Mouse (Mus musculus) spleen, postnatal 14 days (tissue): ENCODE data around the gene Gm128.

Experiments used
- DNase-seq, 2 experiments: peaks; one replicate each; pipeline ENCODE4 v3.0.0; 2021 to 2022; ENCODE audit warnings: low spot score in 2 of 2

The Gm128 gene

DNA sequence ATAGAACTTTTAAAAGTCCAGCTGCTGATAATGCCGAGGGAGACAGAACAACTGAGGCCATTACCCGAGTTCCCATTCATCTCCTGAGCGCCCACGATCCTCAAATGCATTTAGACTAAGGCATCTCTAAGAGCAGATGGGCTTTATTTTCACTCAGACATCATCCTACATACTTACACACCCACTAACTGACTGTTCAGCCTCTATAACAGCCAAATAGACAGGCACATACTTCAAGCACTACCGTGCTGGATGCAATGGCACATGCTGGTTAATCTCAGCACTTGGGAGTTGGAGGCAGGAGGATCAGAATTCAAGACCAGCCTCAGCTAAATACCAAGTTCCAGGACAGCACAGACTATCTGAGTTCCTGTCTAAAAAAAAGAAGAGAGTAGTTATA is 28.4 kb upstream of the Gm128 start:
- DNase-seq = no peak

DNA sequence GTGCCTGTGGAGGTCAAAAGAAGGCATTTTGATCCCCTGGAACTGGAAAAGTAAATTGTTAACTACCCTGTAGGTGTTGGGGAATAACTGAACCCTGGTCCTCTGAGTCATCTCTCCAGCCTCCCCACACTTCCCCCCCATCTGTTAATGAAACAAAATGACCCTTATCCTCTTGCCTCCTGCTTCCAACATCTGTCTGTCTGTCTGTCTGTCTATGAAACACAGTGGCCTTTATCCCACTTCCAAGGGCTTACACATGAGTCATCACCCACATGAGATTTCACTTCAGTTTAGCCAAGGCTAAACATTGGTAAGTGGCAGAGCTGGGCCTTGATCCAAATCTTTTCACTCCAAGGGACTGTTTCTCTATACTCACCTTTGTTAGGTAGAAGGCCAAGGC is 26.5 kb upstream of the Gm128 start:
- DNase-seq = no peak

DNA sequence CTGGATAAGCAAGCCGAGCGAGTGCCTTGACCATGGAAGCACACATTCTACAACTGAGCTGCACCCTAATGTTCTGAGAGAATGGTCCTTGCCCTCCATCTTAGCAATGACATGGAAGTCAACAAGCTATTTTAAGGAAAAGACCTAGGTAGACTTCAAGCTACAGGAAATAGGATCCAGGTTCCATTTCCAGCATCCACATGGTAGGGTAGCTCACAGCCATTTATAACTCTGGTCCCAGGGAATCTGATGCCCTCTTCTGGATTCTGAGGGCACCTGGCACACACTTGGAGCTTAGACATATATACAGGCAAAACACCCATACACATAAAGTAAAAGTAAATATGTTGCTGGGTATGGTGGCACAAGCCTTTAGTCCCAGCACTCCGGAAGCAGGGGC is 24.7 kb upstream of the Gm128 start:
- DNase-seq = no peak

DNA sequence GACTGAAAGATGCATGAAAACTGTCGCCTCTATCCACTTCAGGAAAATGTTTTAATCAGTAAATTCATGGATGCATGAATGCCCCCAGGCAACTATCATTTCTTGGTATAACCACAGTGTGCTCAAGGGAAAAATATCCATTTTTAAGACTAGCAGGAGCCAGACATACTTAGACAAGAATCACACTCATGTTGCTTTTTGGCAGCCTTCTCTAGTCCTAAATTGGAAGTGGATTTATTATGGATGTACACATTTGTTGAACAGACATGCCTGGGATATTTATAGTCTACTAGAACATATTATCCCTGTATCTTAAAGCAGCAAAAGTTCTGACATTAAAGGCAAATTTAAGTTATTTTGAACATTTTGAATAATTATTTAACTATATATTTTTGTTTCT is 23.3 kb upstream of the Gm128 start:
- DNase-seq = no peak

GRCm38 (mm10) chr3:95263089-95263739 is 21.8 kb upstream of the Gm128 start:
- DNase-seq = peak; percentile 54 to 77

DNA sequence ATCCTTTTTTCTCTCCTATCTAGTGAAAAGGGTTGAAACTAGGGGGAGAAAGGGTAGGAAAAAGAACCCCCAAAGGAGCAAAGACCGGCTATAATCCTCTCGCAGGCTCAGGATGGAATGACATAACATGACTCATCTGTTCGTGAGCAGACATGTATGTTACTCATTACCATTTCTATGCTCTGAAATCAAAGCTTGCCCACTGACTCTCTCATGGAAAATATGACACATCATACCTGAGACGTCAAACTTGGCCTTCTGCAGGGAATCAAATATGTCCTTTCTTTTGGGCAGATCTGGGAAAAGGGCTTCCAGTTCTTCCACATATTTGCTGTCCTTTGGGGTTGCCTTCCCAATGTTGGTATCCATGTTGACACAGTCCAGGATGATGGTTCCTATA is 20.6 kb upstream of the Gm128 start:
- no peak for DNase-seq

GRCm38 (mm10) chr3:95256931-95257330 is 15.5 kb upstream of the Gm128 start:
- no peak for DNase-seq

GRCm38 (mm10) chr3:95250783-95251424 is 9.5 kb upstream of the Gm128 start, which contains the start of gene Bnipl:
Bnipl (minus strand) TSS chr3:95251193.
- DNase-seq = no peak

DNA sequence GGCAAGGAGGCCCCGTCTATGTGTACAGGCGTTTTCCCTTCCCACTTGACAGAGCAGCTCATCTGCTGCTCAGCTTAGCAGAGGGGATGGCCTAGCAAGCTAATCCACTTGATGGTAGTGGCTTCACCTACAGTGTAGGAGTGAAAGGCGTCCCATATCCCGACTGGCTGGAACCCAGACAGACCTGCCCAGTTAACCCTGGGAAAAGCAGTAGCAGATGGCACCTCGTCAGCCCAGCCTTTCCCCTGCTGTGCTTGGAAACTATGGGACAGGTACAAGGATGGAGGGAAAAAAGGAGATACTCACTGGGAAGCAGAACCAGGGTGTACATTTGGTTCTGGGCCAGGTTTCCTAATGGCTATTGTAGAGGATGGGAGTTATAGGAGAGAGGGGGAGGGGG is 9.0 kb upstream of the Gm128 start:
- DNase-seq = no peak

DNA sequence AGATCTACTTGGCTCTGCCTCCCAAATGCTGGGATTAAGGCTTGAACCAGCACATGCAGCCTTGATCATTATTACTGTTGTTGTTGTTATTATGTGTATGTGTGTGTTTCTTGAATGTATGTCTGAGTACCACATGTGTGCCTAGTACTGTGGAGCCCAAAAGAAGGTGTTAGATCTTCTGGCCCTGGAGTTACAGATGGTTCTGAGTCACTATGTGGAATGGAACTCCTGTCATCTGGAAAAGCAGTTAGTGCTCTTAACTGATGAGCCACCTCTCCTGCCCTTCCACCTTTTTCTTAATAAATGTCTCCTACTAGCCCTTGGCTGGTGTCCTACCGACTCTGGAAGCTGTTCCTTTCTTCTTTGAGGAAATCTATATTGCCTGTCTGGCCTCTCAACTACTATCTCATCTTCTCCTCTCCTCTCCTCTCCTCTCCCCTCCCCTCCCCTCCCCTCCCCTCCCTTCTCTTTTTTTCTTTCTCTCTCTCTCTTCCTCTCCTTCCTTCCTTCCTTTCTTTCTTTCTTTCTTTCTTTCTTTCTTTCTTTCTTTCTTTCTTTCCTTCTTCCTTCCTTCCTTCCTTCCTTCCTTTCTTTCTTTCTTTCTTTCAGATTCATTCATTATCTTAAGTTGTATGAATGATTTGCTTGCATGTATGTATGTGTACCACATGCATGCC is 6.4 kb upstream of the Gm128 start:
- DNase-seq = no peak

DNA sequence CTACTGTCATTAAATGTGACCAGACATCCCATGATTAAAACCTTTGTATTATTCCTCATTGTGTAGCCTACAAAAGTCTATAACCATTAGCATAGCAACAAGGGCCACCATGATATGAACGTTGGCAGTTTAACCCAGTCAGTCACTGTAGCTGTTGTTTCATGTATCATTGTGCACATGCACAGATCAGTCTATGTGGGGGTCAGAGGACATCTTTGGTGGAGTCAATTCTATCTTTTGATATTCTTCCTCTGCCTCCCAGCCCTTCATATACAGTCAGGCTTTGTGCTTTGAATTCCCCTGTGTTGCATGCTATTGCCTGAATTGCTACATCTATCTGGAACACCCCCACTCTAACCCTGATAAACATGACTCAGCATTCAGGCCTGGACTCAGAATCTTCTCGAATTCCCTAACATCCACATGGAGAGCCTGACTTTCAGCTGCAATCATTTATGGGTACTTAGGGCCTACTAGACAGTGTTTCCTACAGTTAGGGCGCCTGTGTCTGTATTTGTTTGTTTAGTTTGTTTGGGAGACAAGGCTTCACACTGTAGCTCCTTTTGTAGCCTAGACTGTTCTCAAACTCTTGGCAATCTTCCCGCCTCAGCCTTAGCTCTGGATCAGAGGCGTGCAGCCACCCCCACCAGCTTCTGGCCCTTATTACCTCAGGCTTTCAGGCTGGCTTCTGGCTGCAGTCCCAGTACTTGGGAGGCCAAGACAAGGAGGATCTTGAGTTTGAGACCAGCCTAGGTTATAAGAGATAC is 5.2 kb upstream of the Gm128 start:
- no peak for DNase-seq

DNA sequence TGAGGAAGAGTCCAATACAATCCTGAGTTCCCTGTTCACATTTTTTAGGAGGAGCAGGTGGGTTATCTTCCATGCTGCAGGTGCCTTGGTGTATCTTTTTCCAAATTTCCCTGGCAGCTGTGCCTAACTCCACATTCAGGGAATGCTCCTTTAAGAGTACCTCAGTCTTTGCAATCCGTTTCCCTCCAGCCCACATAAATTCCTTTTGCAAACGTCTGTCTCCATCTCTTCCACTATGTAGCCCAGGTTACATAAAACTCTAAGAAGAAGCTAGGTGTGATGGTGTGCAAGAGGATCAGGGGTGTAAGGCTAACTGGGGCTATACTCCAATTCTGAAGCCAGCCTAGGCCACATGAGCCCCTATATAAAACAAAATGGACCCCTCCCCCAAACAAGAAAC is 1.7 kb upstream of the Gm128 start:
- DNase-seq = no peak

DNA sequence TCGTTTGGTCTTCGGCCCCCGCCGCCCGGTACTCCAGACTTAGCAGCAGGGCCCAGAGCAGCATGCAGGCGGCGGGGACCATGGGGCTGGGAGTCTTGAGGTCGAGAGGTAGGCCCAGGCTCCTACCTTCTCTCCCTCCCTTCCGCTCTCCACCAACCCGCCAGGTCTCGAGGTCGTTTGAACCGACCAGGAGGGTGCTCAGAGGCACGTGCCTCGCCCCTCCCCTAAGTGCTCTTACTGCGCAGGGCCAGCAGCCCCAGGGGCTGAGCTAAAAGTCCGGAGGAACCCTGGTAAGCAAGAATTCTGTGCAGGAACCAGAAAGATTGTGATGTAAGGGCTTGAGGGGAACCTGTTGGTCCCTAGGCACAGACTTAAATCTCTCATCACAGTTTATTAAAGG is 498 bp downstream of the Gm128 start:
- no peak for DNase-seq

- DNase-seq = no peak
These were observed 1.4 kb downstream of the Gm128 start for GRCm38 (mm10) chr3:95239971-95240370.

DNA sequence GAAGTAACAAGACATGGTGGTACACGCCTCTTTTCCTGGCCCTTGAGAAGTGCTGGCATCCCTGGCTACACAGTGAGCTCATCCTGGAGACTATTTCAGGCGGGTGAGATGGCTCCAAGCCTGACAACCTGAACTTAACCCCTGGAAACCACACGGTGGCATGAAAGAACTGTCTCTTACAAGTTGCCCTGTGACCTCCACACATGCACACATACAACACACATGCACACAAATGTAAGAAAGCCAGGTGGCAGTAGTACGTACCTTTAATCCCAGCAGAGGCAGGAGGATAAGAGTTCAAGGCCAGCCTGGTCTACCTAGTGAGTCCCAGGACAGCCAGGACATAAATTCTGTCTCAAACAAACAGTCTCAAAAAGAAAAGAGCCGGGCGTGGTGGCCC is 2.4 kb downstream of the Gm128 start:
- no peak for DNase-seq

- DNase-seq = no peak
These were observed 3.8 kb downstream of the Gm128 start for GRCm38 (mm10) chr3:95237541-95238099.

DNA sequence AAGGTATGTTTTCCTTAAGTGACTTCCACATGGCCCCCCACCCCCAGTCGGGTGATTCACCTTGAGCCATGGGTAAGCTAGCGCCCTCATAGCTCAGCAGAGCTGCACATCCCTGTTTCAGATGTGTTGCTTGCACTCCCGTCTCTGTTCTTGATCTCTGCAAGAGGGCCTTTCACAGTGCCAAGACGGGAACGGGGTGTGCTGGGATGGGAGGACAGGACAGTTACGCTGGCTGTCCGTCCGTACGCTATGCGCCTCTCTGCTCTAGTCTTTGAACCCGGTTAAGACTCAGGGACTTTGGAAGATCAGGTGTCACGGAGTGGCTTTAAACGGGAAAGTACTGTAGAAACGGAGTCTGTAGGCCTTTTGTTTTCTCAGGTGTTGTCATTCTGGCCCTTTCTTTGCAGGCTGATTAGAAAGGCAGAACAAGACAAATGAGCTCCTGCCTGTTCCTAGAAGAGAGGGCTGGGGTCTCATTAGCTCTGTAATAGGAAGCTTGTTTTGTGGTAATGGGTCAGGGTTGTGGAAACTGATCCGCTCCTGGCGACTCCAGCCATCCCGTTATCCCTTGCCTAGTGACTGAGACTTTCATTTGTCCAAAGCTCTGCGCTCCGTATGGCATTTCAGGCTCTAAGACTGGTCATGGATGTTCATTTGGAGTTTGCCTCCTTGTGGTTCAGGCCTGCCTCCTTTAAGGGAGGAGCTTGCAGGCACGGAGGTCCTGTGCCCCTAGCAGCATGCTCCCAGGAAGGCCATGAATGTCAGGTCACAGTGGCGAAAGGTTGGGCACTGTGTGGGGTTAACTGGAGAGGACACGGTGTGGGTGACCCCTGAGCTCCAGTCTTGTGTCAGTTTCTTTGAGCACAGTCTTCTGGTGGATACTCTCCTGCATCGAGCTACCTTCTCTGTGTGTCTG is 5.8 kb downstream of the Gm128 start:
- DNase-seq = no peak

DNA sequence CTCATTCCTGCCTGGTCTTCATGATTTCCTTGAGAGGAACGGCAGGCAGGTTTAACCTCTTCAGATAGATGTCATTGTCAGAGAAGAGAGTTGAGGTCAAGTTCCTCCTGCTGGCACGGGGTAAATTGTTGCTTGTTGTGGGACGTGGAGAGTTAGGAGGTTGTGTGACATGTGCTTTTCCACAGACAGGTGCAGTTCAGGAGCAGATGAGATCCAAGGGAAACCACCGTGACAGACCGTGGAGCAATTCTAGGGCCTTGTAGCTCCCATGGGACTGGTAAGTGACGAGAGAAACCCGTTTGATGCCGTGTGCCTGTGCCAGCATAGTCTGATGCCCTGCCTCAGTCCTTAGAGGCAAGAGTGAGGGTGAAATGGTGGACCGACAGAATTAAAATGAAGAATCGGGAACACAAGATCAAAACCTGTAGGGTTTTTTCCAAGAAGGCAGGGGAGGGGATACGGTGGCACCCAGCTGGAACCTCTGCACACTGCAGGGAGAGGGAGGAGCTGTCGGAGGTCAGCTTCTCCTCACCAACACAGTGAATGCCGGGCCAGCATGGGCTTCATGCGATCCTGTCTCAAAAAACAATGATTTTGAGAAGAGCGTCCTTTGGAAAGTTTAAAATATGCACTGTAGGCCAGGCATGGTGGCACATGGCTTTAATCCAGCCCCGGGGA is 8.0 kb downstream of the Gm128 start:
- DNase-seq = no peak

GRCm38 (mm10) chr3:95232771-95233170 is 8.6 kb downstream of the Gm128 start:
- DNase-seq = no peak
